Mouse (Mus musculus) c-Kit-negative CD71-positive TER-119-positive erythroid progenitor cells, embryonic 14.5 days (primary cell): ENCODE data around the gene Megf6.

Experiments used
- DNase-seq: peaks from one replicate; pipeline ENCODE4 v3.0.0-alpha.2; 2013; ENCODE audit warnings: low read depth, low spot score

The Megf6 gene

GRCm38 (mm10) chr4:154249316-154249715, 78.8 kb downstream of the Megf6 start:
- no peak for DNase-seq

- DNase-seq, result no peak
Observed at GRCm38 (mm10) chr4:154252537-154253255, 82.2 kb downstream of the Megf6 start.

GRCm38 (mm10) chr4:154260755-154261154, 90.2 kb downstream of the Megf6 start:
- no peak for DNase-seq

- no peak for DNase-seq
Observed at GRCm38 (mm10) chr4:154262071-154262470, 91.5 kb downstream of the Megf6 start.

GRCm38 (mm10) chr4:154267511-154267910, 97.0 kb downstream of the Megf6 start:
- DNase-seq, result no peak

GRCm38 (mm10) chr4:154269520-154269919, 99.0 kb downstream of the Megf6 start:
- no peak for DNase-seq

GRCm38 (mm10) chr4:154273000-154273399, 102.5 kb downstream of the Megf6 start:
- peak; percentile 47 for DNase-seq

GRCm38 (mm10) chr4:154279481-154279880, 109.0 kb downstream of the Megf6 start:
- DNase-seq, result no peak

- no peak for DNase-seq
Observed at GRCm38 (mm10) chr4:154283671-154284070, 113.1 kb downstream of the Megf6 start.

- DNase-seq, result no peak
Observed at GRCm38 (mm10) chr4:154293735-154294201, 123.2 kb downstream of the Megf6 start.

- DNase-seq, result no peak
Observed at GRCm38 (mm10) chr4:154294262-154294731, 123.8 kb downstream of the Megf6 start.

GRCm38 (mm10) chr4:154297761-154298160, 127.2 kb downstream of the Megf6 start:
- no peak for DNase-seq

GRCm38 (mm10) chr4:154299541-154300271, 129.2 kb downstream of the Megf6 start:
- DNase-seq, result no peak

GRCm38 (mm10) chr4:154301466-154301881, 130.9 kb downstream of the Megf6 start, which contains the start of gene Arhgef16:
Gene Arhgef16, minus strand, starts transcription at chr4:154301676.
- peak; percentile 17 for DNase-seq

GRCm38 (mm10) chr4:154309131-154309530, 138.6 kb downstream of the Megf6 start:
- DNase-seq, result no peak

- DNase-seq, result no peak
Observed at GRCm38 (mm10) chr4:154310576-154311262, 140.2 kb downstream of the Megf6 start.

- no peak for DNase-seq
Observed at GRCm38 (mm10) chr4:154312143-154312812, 141.7 kb downstream of the Megf6 start.

GRCm38 (mm10) chr4:154312935-154313621, 142.5 kb downstream of the Megf6 start:
- no peak for DNase-seq

GRCm38 (mm10) chr4:154313622-154313967, 143.1 kb downstream of the Megf6 start:
- no peak for DNase-seq
